Mouse (Mus musculus) embryo, embryonic 10 days (tissue): ENCODE results near the gene Pianp.

ENCODE experiments used
- DNase-seq: peaks from one replicate; pipeline ENCODE4 v3.0.0-alpha.2; 2015; ENCODE audit warnings: low spot score

Gene Pianp

GRCm38 (mm10) chr6:124996551-124997501 lies at the start of gene Pianp:
Gene Pianp, plus strand, starts transcription at chr6:124996694.
- DNase-seq, result peak; percentile 74

- DNase-seq, result no peak
Measured at GRCm38 (mm10) chr6:124953991-124954715, 42.3 kb upstream of the Pianp start.

GRCm38 (mm10) chr6:124955212-124955611 lies 41.3 kb upstream of the Pianp start:
- DNase-seq, result no peak

- no peak for DNase-seq
Measured at GRCm38 (mm10) chr6:124958127-124958526, 38.4 kb upstream of the Pianp start.

GRCm38 (mm10) chr6:124959960-124960359 lies 36.5 kb upstream of the Pianp start:
- no peak for DNase-seq

GRCm38 (mm10) chr6:124961021-124961420 lies 35.5 kb upstream of the Pianp start:
- no peak for DNase-seq

- DNase-seq, result no peak
Measured at GRCm38 (mm10) chr6:124964638-124965037, 31.9 kb upstream of the Pianp start.

GRCm38 (mm10) chr6:124965088-124965719 lies 31.3 kb upstream of the Pianp start, which contains the start of gene Cops7a:
Gene Cops7a, minus strand, starts transcription at chr6:124965538.
- peak; percentile 95 for DNase-seq

- DNase-seq, result no peak
Measured at GRCm38 (mm10) chr6:124965747-124966146, 30.7 kb upstream of the Pianp start.

- DNase-seq, result peak; percentile 16
Measured at GRCm38 (mm10) chr6:124966466-124967118, 29.9 kb upstream of the Pianp start.

- peak; percentile 67 for DNase-seq
Measured at GRCm38 (mm10) chr6:124967766-124968165, 28.7 kb upstream of the Pianp start.

- DNase-seq, result no peak
Measured at GRCm38 (mm10) chr6:124992241-124992640, 4.3 kb upstream of the Pianp start.

- no peak for DNase-seq
Measured at GRCm38 (mm10) chr6:124993365-124993764, 3.1 kb upstream of the Pianp start.

GRCm38 (mm10) chr6:124993876-124994275 lies 2.6 kb upstream of the Pianp start:
- peak; percentile 76 for DNase-seq

- DNase-seq, result no peak
Measured at GRCm38 (mm10) chr6:124995246-124995645, 1.2 kb upstream of the Pianp start.

GRCm38 (mm10) chr6:124995831-124996403 lies 577 bp upstream of the Pianp start:
- DNase-seq, result no peak

- DNase-seq, result no peak
Measured at GRCm38 (mm10) chr6:124998066-124998465, 1.6 kb downstream of the Pianp start.

GRCm38 (mm10) chr6:124999091-124999490 lies 2.6 kb downstream of the Pianp start:
- DNase-seq, result no peak

GRCm38 (mm10) chr6:124999546-124999945 lies 3.1 kb downstream of the Pianp start:
- no peak for DNase-seq

GRCm38 (mm10) chr6:125003706-125004105 lies 7.2 kb downstream of the Pianp start:
- no peak for DNase-seq

GRCm38 (mm10) chr6:125005086-125005485 lies 8.6 kb downstream of the Pianp start:
- DNase-seq, result no peak
